Mouse (Mus musculus) adrenal gland, postnatal 14 days (tissue): ENCODE data around the gene Dlg3. TPM values are rescaled to one million over a fixed set of nuclear protein-coding genes. Genes with fewer than 3 reads are reported as not detected.
A peak's percentile ranks its signal among the peaks of the same experiment; 100 is the strongest.

Source experiments
- DNase-seq: peaks from one replicate; pipeline ENCODE4 v3.0.0; 2021; ENCODE audit warnings: mixed read lengths
- long read RNA-seq, 2 experiments: library from polyadenylated mRNA; stranded (forward); transcript quantifications; one replicate each; pipeline ENCODE4 v2.0.0; 2021
- total RNA-seq: library from RNA; stranded (reverse); gene quantifications from 2 replicates; pipeline ENCODE4 v1.2.3, GENCODE M21; 2021

Dlg3 gene
- total RNA-seq = 28.2 and 33.5 TPM in 2 replicates
- long read RNA-seq, experiment 1, transcript Dlg3-208 (12 exons, 3,316 nt) = major isoform, 14 of 27 reads
- long read RNA-seq, experiment 1, partial matches to known transcripts = 2 of 27 reads
- long read RNA-seq, experiment 1, other reads (novel, unspliced or antisense) = 7 of 27 reads
- long read RNA-seq, experiment 2, transcript Dlg3-208 (12 exons, 3,316 nt) = major isoform, 8 of 24 reads
- long read RNA-seq, experiment 2, partial matches to known transcripts = 3 of 24 reads
- long read RNA-seq, experiment 2, other reads (novel, unspliced or antisense) = 10 of 24 reads

DNA sequence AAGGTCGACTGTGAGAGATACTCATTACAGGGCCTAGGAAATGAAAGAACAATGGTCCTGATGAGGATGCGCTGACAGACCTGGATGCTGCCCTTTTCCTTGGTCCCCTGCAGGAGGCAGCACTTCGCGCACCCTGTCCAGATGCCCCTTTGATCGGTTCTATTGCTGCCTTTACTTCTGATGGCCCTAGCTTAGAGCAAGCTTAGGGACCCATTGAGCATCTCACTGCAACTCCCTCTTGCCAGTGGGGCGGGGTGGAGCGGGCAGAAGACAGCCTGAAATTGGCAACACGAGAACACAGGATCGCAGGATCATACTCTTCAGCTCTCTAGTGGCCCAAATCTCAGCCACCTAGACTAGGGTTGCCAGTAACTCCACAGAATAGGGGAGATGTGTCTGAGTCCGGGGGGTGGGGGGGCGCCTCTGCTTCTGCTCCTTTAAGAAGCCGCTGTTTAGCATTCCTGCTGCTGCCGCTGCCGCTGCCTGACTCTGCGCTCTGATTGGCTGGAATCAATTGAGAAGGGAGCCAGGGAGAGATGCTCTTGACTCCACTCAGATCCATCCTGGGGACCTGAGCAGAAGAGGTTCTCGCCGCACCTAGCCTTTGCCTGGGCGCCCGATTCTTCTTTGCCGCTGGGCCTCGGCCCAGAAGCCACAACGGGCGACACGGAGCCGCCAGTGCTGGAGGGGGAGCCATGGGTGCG lies at the start of gene Dlg3:
Gene Dlg3, plus strand, starts transcription at position 542 of the 704 bp plus-strand sequence.
- peak; percentile 37 for DNase-seq

DNA sequence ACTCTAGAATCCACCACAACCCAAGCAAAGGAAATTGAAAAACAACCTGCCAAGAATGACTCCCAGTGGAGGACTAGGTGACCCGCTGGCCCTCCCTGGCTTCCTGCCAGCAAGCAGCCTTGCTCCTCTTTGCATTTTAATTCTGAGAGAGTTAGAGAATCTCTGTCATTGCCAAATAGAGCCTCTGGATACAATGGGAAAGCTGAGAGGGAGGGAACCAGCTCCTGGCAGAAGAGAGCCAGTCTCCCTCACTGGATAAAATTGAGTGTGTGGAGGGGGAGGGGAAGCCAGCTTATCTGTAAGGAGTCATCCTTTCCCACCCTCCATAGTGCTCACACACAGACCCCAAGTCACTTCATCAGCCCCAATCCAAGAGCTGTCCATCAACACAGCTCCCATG lies 38.6 kb upstream of the Dlg3 start:
- peak; percentile 54 for DNase-seq

DNA sequence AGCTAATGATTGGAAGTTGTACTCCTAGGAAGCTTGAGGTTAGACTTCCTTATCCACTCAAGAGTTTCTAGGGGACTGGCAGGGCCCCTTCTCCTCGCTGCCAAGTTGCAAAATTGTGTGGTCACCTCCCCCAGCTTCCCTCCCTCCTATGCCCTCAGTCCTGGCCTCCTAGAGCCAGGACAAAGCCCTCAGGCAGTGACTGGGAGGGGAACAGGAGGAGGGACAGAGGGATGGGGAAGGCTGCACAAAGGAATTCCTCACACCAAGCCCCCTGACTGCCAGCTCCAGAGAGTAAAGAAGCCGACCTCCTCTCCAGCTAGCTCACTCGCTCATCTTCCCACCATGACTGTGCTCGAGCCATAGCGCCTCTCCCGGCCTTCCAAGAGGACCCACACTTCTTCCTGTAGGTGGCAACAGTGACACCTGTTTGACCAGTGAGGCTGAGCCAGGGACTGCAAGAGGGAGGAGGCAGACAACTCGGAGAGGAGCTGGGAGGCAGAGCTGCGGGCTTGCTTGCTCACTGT lies 37.8 kb upstream of the Dlg3 start, which contains the start of gene Gdpd2:
Gene Gdpd2, plus strand, starts transcription at position 209 of the 524 bp plus-strand sequence.
- DNase-seq = peak; percentile 21

DNA sequence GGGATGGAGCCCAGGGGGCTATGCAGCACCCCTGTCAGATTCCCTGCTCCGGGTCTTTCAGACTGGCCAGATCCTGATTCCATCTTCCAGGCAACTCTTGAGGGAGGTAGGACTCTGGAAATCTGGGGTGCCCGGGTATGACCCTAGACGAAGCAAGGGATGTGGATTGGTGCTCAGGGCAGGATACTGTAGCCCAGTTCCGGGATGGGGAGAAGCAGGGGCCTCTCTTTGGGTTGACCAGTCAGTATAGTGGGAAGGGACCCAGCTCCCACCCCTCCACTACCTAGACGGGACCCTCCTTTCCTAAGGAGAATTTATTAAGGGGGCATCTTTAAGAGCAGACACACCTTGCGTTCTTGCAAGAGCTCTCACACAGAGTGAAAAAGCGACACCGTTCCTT lies 37.3 kb upstream of the Dlg3 start:
- DNase-seq = no peak

DNA sequence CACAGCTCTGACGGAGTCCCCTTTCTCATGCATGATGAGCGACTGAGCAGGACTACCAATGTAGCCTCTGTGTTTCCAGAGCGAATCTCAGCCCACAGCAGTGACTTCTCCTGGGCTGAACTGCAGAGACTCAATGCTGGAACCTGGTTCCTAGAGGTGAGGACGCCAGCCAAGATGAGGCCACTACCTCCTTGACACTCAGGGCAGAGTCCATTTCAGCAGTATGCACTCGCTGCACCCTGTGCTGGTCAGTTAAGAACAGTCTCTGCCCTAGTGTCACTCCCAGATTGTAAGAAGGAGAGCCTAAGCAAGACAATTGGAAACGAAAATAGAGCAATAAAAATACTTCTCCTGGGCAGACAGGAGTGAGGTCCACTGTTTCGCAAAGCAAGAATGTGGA lies 33.2 kb upstream of the Dlg3 start:
- no peak for DNase-seq

DNA sequence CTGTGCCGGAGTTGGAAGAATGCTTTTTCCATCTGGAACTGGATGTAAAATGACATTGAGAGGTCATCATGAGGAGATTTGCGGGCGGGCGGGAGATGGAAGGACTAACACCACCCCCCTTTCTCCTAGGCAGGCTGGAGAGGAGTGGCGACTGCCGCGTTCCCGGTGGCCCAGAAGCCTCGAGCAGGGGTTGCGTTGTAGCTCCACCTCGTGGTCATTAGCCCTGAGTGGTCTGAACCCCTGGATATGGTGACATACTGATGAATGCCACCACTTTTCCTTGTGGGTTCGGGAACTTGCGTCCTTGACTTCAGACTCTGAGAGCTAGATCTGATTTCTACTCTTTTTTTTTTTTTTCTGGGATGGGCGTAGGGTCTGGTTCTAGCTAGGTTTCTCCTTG lies 28.6 kb upstream of the Dlg3 start:
- DNase-seq = peak; percentile 78

DNA sequence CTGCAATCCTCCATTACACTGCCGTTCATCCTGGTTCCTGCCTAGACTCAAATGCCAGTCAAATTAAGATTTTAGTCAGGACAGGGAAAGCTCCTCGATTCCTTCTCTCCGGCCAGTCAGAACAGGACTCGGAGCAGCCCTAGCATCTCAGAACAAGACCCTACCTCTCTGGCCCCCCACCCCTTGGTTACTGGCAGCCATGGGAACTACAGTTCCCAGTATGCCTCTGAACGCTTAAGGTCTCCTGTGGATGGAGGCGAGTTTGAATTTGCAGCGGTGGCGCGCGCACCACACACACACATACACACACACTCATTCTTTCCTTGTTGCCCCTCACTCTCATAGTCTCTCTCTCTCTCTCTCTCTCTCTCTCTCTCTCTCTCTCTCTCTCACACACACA lies 28.1 kb upstream of the Dlg3 start:
- no peak for DNase-seq

DNA sequence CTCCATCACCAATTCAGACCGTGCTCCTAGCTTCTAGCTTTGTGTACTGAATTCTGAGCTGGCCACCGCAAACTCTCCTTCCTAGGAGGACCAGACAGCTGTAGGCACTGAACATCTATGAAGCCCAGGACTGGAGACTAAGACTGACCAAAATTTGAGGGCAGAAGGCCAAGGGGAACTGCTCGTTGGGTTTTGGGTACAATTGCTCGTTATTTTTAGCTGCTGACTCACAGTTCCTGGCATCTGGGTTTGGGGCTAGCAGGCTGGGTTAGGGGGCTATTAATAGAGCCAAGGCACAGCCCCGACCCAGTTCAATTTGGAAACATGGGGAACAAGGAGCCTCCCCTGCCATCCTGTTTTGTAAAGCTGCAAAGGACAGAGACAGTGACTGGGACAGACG lies 26.7 kb upstream of the Dlg3 start:
- no peak for DNase-seq

DNA sequence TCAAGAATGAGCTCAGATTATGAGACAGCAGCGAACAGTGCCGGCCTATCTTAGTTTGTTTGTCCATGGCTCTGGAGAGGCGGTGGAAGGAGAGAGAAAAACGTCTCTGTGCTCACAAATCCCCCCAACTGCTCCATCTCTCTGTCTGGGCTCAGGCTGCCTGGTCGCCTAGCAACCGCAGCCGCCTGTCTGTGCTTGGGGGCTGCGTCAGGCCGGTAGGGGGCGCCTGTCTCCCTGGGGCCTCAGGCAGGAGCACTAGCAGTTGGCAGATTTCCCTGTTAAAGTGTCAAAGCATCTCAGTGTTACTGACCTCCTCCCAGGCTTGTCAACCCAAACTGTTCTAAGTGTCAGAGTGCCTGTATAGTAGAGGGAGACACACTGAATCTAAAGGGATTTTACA lies 25.6 kb upstream of the Dlg3 start:
- DNase-seq = peak; percentile 68

DNA sequence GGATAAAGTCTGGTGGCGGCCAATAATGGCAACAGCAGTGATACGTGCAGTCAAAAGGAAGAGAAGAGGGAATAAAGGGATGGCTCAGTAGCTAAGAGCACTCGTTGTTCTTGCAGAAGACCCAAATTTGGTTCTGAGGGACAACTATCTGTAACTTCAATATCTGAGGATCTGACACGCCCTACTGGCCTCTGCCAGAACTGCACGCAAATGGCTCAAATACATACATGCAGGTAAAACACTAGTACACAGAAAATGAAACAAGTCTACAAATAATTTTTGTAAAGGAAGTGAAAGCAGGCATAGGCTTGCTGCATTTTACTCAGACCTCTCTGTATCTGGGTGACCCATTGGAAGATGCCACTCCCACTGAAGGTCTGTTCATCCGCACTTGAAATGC lies 1.7 kb upstream of the Dlg3 start:
- no peak for DNase-seq

DNA sequence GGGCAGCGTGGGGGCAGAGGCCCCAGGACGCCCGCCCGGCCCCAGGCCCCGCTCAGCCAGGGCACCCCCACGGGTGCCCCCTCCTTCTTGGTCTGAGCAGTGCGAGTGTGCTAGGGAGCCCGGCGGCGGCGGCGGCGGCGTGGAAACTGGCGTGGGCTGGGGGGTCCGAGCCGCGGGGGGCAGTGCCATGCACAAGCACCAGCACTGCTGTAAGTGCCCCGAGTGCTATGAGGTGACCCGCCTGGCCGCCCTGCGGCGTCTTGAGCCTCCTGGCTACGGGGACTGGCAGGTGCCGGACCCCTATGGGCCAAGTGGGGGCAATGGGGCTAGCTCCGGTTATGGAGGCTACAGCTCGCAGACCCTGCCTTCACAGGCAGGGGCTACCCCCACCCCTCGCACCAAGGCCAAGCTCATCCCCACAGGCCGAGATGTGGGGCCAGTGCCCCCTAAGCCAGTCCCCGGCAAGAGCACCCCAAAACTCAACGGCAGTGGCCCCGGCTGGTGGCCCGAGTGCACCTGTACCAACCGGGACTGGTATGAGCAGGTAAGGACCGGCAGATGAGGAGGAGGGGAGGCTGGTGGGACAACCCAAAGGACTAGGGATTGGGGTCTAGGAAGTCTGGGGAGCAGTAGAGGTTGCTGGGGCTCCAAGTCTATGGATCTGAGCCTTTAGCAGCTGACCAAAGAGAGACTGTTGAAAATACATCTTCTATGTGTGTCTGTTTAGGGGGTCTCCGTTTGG lies 534 bp downstream of the Dlg3 start:
- DNase-seq = no peak

DNA sequence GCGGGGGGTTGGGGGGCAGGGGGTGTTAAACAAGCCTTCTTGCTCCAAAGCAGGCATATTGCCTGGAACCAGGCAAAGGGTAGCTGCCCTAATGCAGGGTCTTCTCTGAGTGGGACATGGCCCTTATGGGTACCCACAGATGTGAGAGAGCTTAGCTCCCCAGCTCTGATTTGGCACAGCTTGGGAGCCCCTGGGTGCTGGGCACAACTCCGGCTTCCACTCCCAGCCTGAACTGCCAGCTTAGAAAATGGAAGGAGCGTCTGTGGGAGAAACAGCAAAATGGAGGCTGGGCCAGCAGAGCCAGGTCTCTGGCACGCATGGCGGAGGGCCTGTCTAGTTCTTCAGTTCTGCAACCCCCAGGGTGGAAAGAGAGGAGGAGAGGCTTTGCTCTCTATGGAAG lies 1.8 kb downstream of the Dlg3 start:
- no peak for DNase-seq

DNA sequence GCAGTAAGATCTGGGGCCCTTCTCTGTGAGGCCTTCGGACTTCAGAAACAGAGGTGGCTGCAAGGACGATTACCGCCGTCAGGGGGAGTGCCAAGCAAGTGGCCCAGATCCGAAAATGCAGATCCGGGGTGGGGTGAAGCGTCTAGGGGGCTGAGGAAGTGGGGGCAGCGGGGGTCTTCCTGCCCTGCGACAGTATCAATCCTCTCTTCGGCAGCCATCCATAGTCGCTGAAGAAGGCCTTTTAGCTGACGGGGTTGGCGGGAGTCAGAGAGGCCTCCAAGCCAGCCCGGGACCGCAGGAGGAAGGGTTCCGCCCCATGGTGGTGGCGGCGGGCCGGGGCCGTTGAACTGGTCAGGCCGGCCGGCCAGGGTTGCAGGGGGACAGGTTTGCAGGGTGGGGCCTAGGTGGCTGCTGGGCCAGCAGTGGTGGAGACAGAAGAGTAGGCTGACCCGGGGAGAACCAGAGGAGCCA lies 6.9 kb downstream of the Dlg3 start:
- peak; percentile 76 for DNase-seq

DNA sequence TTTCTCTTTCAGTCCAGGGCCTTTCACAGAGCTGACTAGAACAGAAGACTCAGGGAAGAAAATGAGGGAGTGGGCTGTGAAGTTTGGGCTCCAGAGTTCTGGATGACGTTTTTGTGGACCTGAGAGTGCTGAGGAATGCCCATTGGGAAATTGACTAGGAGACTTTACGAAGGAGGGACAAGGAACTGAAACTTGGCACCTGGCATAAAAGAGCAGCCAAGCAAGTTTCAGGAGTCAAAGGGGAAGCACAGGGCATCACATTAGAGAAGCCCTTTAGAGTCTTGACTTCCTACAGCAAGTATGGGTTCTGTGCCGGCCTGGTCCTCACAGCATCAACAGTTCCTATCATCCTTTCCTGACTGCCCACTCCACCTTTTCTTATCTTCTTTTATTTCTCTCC lies 7.9 kb downstream of the Dlg3 start:
- no peak for DNase-seq

DNA sequence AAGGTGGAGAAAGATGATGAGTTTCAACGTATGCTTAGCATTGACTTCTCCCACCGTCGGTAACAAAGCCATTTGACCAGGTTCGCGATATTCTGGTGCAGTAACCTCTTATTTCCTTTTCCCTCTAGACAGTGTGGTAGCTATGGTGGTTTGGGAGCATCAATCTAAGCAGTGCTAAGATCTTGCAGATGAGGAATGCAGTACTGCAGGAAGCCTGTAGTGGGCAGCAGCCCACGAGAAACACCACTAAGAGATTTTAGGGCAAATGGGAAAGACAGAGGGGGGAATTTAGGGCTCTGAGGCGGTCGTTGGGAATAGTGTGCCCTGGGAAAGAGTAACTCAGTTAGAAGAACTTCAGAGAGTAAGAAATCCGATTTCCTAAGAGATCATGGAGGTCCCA lies 9.0 kb downstream of the Dlg3 start:
- peak; percentile 49 for DNase-seq

DNA sequence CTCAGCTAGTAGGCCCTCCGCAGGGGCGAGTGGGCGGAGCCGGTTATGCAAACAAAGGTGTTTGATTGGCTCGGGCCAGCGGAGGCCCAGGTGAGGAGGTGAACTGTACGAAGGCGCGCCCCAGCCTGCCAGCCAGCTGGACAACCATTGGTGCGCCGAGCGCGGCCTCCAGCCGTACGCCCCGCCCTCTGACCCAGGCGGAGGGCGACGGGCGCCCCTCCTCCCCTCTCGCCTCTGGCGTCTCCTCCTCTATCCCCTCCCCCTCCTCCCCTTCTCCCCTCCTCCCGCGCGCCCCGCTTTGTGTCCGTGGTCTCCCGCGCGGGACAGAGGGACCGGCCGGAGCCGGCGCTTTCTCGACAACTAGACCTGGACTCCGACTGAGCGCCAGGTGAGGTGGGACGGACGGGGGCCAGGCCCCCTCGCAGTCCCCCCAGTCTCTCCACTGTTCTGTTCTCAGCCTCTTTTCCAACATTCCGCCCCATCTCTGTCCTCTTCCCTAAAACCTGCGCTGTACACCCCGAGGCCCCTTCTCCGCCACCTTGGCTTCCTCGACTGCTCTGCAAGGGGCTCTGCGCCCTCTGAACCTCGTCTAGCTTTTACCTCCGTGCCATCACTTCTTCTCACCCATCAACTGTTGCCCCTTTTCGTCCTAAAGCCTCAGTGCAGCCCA lies 9.6 kb downstream of the Dlg3 start:
- peak; percentile 85 for DNase-seq

DNA sequence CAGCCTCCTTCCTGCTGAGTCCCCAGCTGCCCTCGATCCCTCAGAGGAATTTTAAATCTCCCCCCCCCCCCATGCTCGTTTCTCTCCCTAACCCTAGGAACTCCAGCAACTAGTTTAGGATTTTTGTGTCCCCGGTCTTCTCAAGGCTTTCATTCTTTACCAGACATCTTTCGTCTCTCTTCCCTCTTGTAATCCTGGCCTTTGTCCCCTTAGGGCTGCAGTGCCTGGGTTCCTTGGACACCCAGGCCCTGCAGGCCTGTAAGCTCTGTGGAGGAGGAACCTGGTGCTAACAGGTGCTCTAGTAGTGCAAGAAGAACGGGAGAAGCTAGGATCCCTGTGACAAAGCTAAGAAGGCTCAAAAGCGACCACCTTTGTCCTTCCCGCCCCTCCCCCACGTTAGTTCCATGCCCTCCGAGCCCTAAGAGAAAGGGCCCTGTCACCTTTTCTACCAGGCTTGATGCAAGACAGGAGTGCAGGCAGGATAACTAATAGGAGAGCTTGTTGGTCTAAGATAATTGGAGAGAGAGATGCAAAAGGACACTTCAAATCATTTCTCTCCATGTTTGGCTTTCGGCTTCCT lies 10.2 kb downstream of the Dlg3 start:
- DNase-seq = no peak

DNA sequence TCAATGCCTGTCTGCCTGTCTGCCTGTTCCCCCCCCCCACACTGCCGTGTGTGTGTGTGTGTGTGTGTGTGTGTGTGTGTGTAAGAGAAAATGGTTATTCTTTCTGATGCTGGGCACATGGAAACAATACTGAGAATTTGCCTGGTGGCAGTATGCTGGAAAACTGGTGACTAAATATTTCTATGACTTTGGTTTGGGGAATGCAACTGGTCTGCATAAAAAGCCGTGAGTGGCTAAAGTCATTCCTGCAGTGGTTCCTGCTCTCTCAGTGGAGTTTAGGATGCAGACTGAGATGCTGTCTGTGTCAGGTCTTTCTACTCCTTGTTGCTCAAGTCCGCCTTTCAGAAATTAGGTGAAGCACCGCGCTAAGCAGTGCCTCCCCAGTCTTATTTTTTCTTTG lies 10.9 kb downstream of the Dlg3 start:
- no peak for DNase-seq

DNA sequence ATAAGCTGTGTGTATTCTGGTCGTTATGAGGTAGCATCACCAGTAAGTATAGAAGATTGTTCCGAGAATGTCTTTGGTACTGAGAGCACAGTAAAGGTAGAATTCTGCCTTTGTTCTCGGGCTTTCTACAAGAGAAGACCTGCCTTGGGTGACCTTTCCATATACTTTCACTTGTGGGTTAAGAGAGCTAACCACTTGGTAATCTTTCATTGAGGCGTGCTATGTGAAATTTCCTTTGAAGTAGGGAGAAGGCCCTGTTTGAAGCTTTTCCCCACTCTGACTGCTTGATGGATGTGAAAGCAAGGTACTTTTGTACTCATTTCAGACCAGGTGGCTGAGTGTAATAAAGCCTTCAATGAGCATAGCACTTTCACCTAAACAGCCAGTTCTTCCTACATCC lies 21.8 kb downstream of the Dlg3 start:
- DNase-seq = no peak

DNA sequence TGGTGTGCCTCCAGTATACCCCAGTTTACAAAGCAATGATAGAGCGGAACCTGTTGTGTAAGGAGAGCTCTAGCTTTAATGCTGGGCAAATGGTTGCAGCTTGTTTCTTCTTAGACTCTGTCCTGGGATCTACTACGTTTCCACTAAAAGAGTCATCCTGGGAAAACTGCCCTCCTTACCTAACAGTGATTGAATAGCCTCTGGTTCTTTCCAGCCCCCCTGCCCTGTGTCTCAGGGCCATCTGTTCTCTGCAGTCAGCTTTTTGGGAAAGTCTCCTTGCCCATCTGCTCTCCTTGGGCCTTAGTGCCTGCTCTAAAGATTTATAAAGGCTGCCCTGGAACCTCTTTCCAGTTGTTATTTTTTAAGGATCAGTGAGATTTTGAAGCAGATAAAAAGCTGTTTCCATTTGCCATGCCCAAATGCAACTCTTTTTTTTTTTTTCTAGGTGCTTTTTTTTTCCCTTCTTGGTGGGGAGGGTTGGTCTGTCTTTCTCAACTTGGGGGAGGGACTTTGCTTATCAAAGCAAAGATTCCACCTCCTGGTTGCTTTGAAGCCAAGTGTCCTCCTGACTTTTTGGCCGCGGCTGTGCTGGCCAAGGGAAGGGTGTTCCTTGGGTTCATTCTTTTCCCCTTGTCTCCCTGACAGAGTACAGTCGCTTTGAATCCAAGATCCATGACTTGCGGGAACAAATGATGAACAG lies 28.7 kb downstream of the Dlg3 start:
- no peak for DNase-seq

DNA sequence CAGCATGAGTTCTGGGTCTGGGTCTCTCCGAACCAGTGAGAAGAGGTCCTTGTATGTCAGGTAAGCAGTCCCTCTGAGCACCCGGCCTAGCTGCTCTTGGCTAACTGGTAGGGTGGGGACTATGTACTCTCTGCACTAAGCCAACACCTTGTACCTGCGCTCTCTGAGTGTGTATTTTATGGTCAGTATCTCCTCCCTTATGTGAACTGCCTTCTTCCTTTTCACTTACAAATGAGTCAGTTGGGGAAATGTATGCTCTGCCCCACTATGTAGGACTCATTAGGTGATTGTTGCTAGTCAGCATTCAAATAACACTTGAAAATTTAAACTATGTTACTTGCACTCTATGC lies 29.2 kb downstream of the Dlg3 start:
- DNase-seq = no peak
